Mouse (Mus musculus): ENCODE data around the gene Cpeb1.
A peak's percentile ranks its signal among the peaks of the same experiment; 100 is the strongest.

DNA sequence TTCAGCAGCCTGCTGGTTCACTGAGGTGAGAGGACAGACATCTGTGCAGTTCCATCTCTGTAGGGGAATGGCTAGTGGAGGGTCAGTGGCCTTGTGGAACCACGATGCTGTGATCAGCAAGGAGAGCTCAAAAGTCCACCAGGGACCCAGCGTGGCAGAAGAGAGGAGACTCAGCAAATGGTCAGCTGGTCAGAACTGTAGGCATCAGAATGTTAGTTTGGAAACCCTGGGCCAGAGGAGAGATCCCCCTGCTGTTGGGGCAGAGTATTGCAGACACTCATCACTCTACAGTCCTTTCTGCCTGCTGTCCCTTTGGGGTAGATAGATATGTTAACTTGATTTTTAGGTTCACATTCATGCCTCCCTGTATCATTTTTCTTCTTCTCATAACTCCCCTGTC is 151.6 kb downstream of the Cpeb1 start:
- TF ChIP-seq POLR2A (IDR thresholded peaks at IDR 0.05; ENCODE audit: insufficient read depth, low read depth, low read length), result no peak
- peak; percentile 77 for TF ChIP-seq CTCF (IDR thresholded peaks at IDR 0.05)
- TF ChIP-seq EP300 (IDR thresholded peaks at IDR 0.05; ENCODE audit: insufficient read depth, low read depth, low read length), result no peak

Data from heart, adult 2 months (tissue).